Mouse (Mus musculus): ENCODE data around the gene Kcnj4.

GRCm38 (mm10) chr15:79506460-79506859 lies 1.4 kb upstream of the Kcnj4 start:
- no peak for TF ChIP-seq CTCF (IDR thresholded peaks at IDR 0.05; ENCODE audit: extremely low read depth, insufficient read length, insufficient replicate concordance, low read depth, low read length)
- no peak for TF ChIP-seq POLR2A (IDR thresholded peaks at IDR 0.05; ENCODE audit: low read depth, low read length)
